In the genomic region with DNA sequence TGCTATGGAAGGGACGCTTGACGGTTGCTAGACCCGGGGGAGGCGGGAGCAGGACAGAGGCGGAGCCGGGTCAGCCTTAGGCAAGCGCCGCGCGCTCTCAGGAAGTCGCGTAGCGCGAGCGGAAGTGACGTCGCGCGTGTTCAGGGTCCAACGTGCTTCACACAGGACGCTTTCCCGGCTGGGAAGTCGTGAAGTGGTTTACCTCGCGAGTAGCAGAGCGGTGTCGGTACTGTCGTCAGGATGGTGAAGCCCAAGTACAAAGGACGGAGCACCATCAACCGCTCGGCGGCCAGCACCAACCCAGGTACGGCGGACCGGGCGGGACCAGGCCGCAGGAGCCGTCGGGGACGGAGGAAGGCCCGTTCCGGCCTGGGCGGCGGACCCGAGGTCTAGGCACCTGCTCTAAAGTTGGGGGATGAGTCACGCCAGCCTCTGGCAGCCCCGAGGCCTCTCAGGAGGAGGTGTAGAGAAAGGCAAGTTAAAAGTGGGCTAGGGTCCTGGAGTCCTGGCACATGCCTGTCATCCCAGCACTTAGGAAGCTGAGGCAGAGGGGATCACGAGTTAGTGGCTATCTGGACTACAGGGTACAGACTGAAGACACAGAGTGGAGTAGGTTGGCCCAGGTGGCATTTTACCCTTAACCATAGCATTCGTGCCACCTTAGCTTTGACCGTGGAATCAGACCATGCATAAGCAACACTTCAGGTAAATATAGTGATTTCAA, we compare ENCODE assay signal across 8 mouse cellular contexts. TPM values are rescaled to one million over a fixed set of nuclear protein-coding genes. Genes with fewer than 3 reads are reported as not detected.
DNase-seq lines count a peak whose midpoint lies in the region; ATAC-seq and TF ChIP-seq lines count a peak whose summit lies in the region.

No protein-coding gene starts in this region.

- under 1% methylated on average over 50 of the region's 50 CpGs for WGBS in heart, embryonic 11.5 days (ENCODE audit: insufficient replicate concordance)
- WGBS in kidney, embryonic 16.5 days = under 1% methylated on average over 50 of the region's 50 CpGs
- WGBS in liver, adult 2 months = under 1% methylated on average over 50 of the region's 50 CpGs

- TF ChIP-seq POLR2A in liver, adult 2 months (IDR thresholded peaks at IDR 0.05; ENCODE audit: extremely low read depth, insufficient read depth, low read length) = peak; percentile 70
- TF ChIP-seq POLR2A in myocyte (IDR thresholded peaks at IDR 0.05; ENCODE audit: insufficient read length, low read depth) = peak; percentile 97

- peaks cover 4% of the 10 kb centered on the region; the same call in 1 of the 2 replicates for H3K4me1 ChIP-seq in heart, embryonic 11.5 days (ENCODE audit: control insufficient read depth, insufficient read depth, low read length)
- H3K4me1 ChIP-seq in kidney, embryonic 16.5 days (ENCODE audit: insufficient read depth, low read length) = peaks cover 9% of the 10 kb centered on the region
- peaks cover 11% of the 10 kb centered on the region for H3K4me1 ChIP-seq in liver, adult 2 months (ENCODE audit: control insufficient read depth, insufficient read depth, low read length)

- H3K9me3 ChIP-seq in heart, embryonic 11.5 days (replicated peaks; ENCODE audit: control insufficient read depth, low read length) = no peaks in the 10 kb centered on the region
- no peaks in the 10 kb centered on the region for H3K9me3 ChIP-seq in kidney, embryonic 16.5 days (ENCODE audit: low read length)

- peak overlapping the region; percentile 64 for H3K4me2 ChIP-seq in heart, embryonic 11.5 days
- H3K4me2 ChIP-seq in kidney, embryonic 16.5 days (replicated peaks; ENCODE audit: low read depth, low read length) = peak overlapping the region; percentile 87
- H3K4me2 ChIP-seq in myocyte (ENCODE audit: low read depth) = peak overlapping the region; percentile 88

- peaks cover 15% of the 10 kb centered on the region; the same call in 1 of the 2 replicates for H3K79me2 ChIP-seq in liver, adult 2 months (ENCODE audit: control insufficient read depth, insufficient read depth, low read length)
- H3K79me2 ChIP-seq in myocyte (ENCODE audit: control insufficient read depth, insufficient read depth) = peaks cover 47% of the 10 kb centered on the region

- H3ac ChIP-seq in myocyte (ENCODE audit: control insufficient read depth, insufficient read length) = peak overlapping the region; percentile 81

- DNase-seq in B cell, adult 2 months = peak; percentile 92 to 93
- peak; percentile 98 for DNase-seq in brain, adult 2 months (ENCODE audit: low read depth, low spot score)
- peak; percentile 91 for DNase-seq in liver, adult 2 months (ENCODE audit: extremely low read depth, low read depth, low spot score)
- DNase-seq in splenic B cell, adult 2 months (ENCODE audit: low read depth, low spot score) = peak; percentile 94

- peak; percentile 100 for ATAC-seq in erythroblast, adult 5-6 weeks (replicated peaks; ENCODE audit: low FRiP score, poor library complexity, severe bottlenecking)
- peak; percentile 98 for ATAC-seq in heart, embryonic 11.5 days (replicated peaks; ENCODE audit: insufficient number of reproducible peaks, low FRiP score, low TSS enrichment)
- ATAC-seq in kidney, embryonic 16.5 days (ENCODE audit: low FRiP score, low TSS enrichment) = peak; percentile 98

- no peak for TF ChIP-seq CTCF in liver, adult 2 months (IDR thresholded peaks at IDR 0.05; ENCODE audit: low read depth, low read length)

- H3K27ac ChIP-seq in heart, embryonic 11.5 days (ENCODE audit: low read depth, low read length) = peak overlapping the region; percentile 38; the same call in 1 of the 2 replicates
- H3K27ac ChIP-seq in kidney, embryonic 16.5 days (ENCODE audit: low read length) = peak overlapping the region; percentile 67
- peak overlapping the region; percentile 50 for H3K27ac ChIP-seq in liver, adult 2 months (replicated peaks; ENCODE audit: insufficient read depth, low read depth, low read length)

- H3K36me3 ChIP-seq in heart, embryonic 11.5 days (ENCODE audit: control insufficient read depth, insufficient read depth, low read length) = peaks cover 2% of the 10 kb centered on the region
- H3K36me3 ChIP-seq in kidney, embryonic 16.5 days (ENCODE audit: insufficient read depth, low read length) = peaks cover 1% of the 10 kb centered on the region
- H3K36me3 ChIP-seq in liver, adult 2 months (ENCODE audit: control insufficient read depth, insufficient read depth, low read length) = peaks cover 2% of the 10 kb centered on the region; the same call in 1 of the 2 replicates
- peaks cover 10% of the 10 kb centered on the region for H3K36me3 ChIP-seq in myocyte (ENCODE audit: control insufficient read depth, insufficient read depth)
- no peaks in the 10 kb centered on the region for H3K36me3 ChIP-seq in splenic B cell, adult 2 months (ENCODE audit: control insufficient read depth, insufficient read depth, low read length, poor library complexity, severe bottlenecking)

- H3K4me3 ChIP-seq in heart, embryonic 11.5 days (ENCODE audit: low read depth, low read length) = peak overlapping the region; percentile 90
- peak overlapping the region; percentile 99 for H3K4me3 ChIP-seq in kidney, embryonic 16.5 days (ENCODE audit: low read length)
- H3K4me3 ChIP-seq in liver, adult 2 months (ENCODE audit: insufficient read depth, low read depth, low read length) = peak overlapping the region; percentile 83
- H3K4me3 ChIP-seq in myocyte = peak overlapping the region; percentile 85

- H3K9ac ChIP-seq in heart, embryonic 11.5 days (ENCODE audit: low read depth, low read length) = peak overlapping the region; percentile 92
- peak overlapping the region; percentile 88 for H3K9ac ChIP-seq in kidney, embryonic 16.5 days (replicated peaks; ENCODE audit: low read length)
- peak overlapping the region; percentile 82 for H3K9ac ChIP-seq in liver, adult 2 months (ENCODE audit: low read depth, low read length)

- H3K27me3 ChIP-seq in heart, embryonic 11.5 days (ENCODE audit: control insufficient read depth, insufficient read depth, low read length) = no peaks in the 10 kb centered on the region
- no peaks in the 10 kb centered on the region; the same call in 1 of the 2 replicates for H3K27me3 ChIP-seq in kidney, embryonic 16.5 days (ENCODE audit: insufficient read depth, low read length)
- H3K27me3 ChIP-seq in liver, adult 2 months (ENCODE audit: control insufficient read depth, insufficient read depth, low read length) = no peaks in the 10 kb centered on the region
- H3K27me3 ChIP-seq in myocyte (ENCODE audit: control insufficient read depth, insufficient read depth, insufficient read length) = peaks cover 14% of the 10 kb centered on the region
- H3K27me3 ChIP-seq in splenic B cell, adult 2 months (ENCODE audit: control insufficient read depth, insufficient read depth, low read length, poor library complexity, severe bottlenecking) = no peaks in the 10 kb centered on the region

TF ChIP-seq in myocyte, 11 proteins besides CTCF, POLR2A, EP300 and RAD21 (continues in another document):
- no peak for TF ChIP-seq SRF (IDR thresholded peaks at IDR 0.05; ENCODE audit: control insufficient read depth, insufficient read length, low read depth)
- peak in 1 of 3 experiments; percentile 35 for TF ChIP-seq MYOD1 (IDR thresholded peaks at IDR 0.05; ENCODE audit: control insufficient read depth in 1 of 3, insufficient read length in 2 of 3, low read depth in 2 of 3)

RNA-seq across cellular contexts. Expression of a gene that starts 13.7 kb away (rescaled TPM):
- 11.1 and 36.6 TPM in 2 replicates for total RNA-seq in erythroblast, adult 5-6 weeks (2015; ENCODE audit: low replicate concordance)
- 27.7 and 30.8 TPM in 2 replicates for total RNA-seq in erythroblast, adult 5-6 weeks (2017; ENCODE audit: low replicate concordance)
- polyA plus RNA-seq in heart, embryonic 11.5 days (2014; fragmentation: Nextera tagmentation; extraction: Ambion mirVana) = 61.9 and 65.9 TPM in 2 replicates
- 80.7 and 82.7 TPM in 2 replicates for polyA plus RNA-seq in kidney, embryonic 16.5 days (2015; fragmentation: Nextera tagmentation; extraction: Ambion mirVana)
- total RNA-seq in liver, adult 2 months (2014; rRNA removed) = 19.3 and 22.0 TPM in 2 replicates
- 7.1 and 13.7 TPM in 2 replicates for polyA plus RNA-seq in liver, adult 2 months (2012; rRNA removed)
- 27.0 TPM for polyA plus RNA-seq in myocyte (2012; fragmentation: generic; extraction: Trizol)

RNA-seq across cellular contexts. Expression of a gene that starts 35.5 kb away (rescaled TPM):
- not detected in 2 replicates for total RNA-seq in erythroblast, adult 5-6 weeks (2015; ENCODE audit: low replicate concordance)
- not detected in 2 replicates for total RNA-seq in erythroblast, adult 5-6 weeks (2017; ENCODE audit: low replicate concordance)
- polyA plus RNA-seq in heart, embryonic 11.5 days (2014; fragmentation: Nextera tagmentation; extraction: Ambion mirVana) = 0.14 and 0.20 TPM in 2 replicates
- 0.11 and 0.13 TPM in 2 replicates for polyA plus RNA-seq in kidney, embryonic 16.5 days (2015; fragmentation: Nextera tagmentation; extraction: Ambion mirVana)
- 0.09 TPM in 1 of 2 replicates, not detected in the other for total RNA-seq in liver, adult 2 months (2014; rRNA removed)
- 0.05 TPM in 1 of 2 replicates, not detected in the other for polyA plus RNA-seq in liver, adult 2 months (2012; rRNA removed)
- 0.14 TPM for polyA plus RNA-seq in myocyte (2012; fragmentation: generic; extraction: Trizol)

RNA-seq across cellular contexts. Expression of a gene that starts 36.4 kb away (rescaled TPM):
- 5.9 and 9.8 TPM in 2 replicates for total RNA-seq in erythroblast, adult 5-6 weeks (2015; ENCODE audit: low replicate concordance)
- total RNA-seq in erythroblast, adult 5-6 weeks (2017; ENCODE audit: low replicate concordance) = 7.5 and 17.4 TPM in 2 replicates
- polyA plus RNA-seq in heart, embryonic 11.5 days (2014; fragmentation: Nextera tagmentation; extraction: Ambion mirVana) = 20.6 and 20.8 TPM in 2 replicates
- 28.8 and 30.3 TPM in 2 replicates for polyA plus RNA-seq in kidney, embryonic 16.5 days (2015; fragmentation: Nextera tagmentation; extraction: Ambion mirVana)
- 7.5 and 7.6 TPM in 2 replicates for total RNA-seq in liver, adult 2 months (2014; rRNA removed)
- 6.1 and 6.9 TPM in 2 replicates for polyA plus RNA-seq in liver, adult 2 months (2012; rRNA removed)
- 14.3 TPM for polyA plus RNA-seq in myocyte (2012; fragmentation: generic; extraction: Trizol)

RNA-seq across cellular contexts. Expression of a gene that starts 43.8 kb away (rescaled TPM):
- total RNA-seq in erythroblast, adult 5-6 weeks (2015; ENCODE audit: low replicate concordance) = 0.58 TPM in 1 of 2 replicates, not detected in the other
- total RNA-seq in erythroblast, adult 5-6 weeks (2017; ENCODE audit: low replicate concordance) = 0.42 TPM in 1 of 2 replicates, not detected in the other
- polyA plus RNA-seq in heart, embryonic 11.5 days (2014; fragmentation: Nextera tagmentation; extraction: Ambion mirVana) = 6.9 and 10.4 TPM in 2 replicates
- polyA plus RNA-seq in kidney, embryonic 16.5 days (2015; fragmentation: Nextera tagmentation; extraction: Ambion mirVana) = 25.1 and 31.1 TPM in 2 replicates
- total RNA-seq in liver, adult 2 months (2014; rRNA removed) = 0.09 TPM in 1 of 2 replicates, not detected in the other
- 0.37 and 0.56 TPM in 2 replicates for polyA plus RNA-seq in liver, adult 2 months (2012; rRNA removed)
- polyA plus RNA-seq in myocyte (2012; fragmentation: generic; extraction: Trizol) = 0.02 TPM

RNA-seq across cellular contexts. Expression of a gene that starts 54.9 kb away (rescaled TPM):
- 15.0 and 20.8 TPM in 2 replicates for total RNA-seq in erythroblast, adult 5-6 weeks (2015; ENCODE audit: low replicate concordance)
- 20.4 and 34.7 TPM in 2 replicates for total RNA-seq in erythroblast, adult 5-6 weeks (2017; ENCODE audit: low replicate concordance)
- polyA plus RNA-seq in heart, embryonic 11.5 days (2014; fragmentation: Nextera tagmentation; extraction: Ambion mirVana) = 53.4 and 55.4 TPM in 2 replicates
- 54.1 and 60.2 TPM in 2 replicates for polyA plus RNA-seq in kidney, embryonic 16.5 days (2015; fragmentation: Nextera tagmentation; extraction: Ambion mirVana)
- 4.7 and 4.9 TPM in 2 replicates for total RNA-seq in liver, adult 2 months (2014; rRNA removed)
- polyA plus RNA-seq in liver, adult 2 months (2012; rRNA removed) = 5.2 and 5.9 TPM in 2 replicates
- polyA plus RNA-seq in myocyte (2012; fragmentation: generic; extraction: Trizol) = 19.3 TPM

Comparison
In these comparisons a context has a peak if more than half of its experiments do, and no peak if none do; other contexts are left out.
1. Peak in every context shown above with its lines: DNase-seq, ATAC-seq, H3K4me3 ChIP-seq and H3K27ac ChIP-seq.